Mouse (Mus musculus) heart, embryonic 12.5 days (tissue): ENCODE data around the gene Gpatch1. TPM values are rescaled to one million over a fixed set of nuclear protein-coding genes. Genes with fewer than 3 reads are reported as not detected.

ENCODE experiments used
- ATAC-seq: fragments of 200-750 bp; cut with Nextera tagmentation; 2 replicates; pipeline ENCODE4 v1.8.0; 2017; ENCODE audit warnings: moderate TSS enrichment, moderate library complexity; ENCODE audit not compliant: insufficient number of reproducible peaks, low FRiP score
- H3K27ac ChIP-seq: fragments of 300-500 bp; sonication (generic); 2 replicates; pipeline ENCODE4 v1.5.1; 2016; ENCODE audit warnings: mild to moderate bottlenecking, moderate library complexity; ENCODE audit not compliant: poor library complexity, severe bottlenecking
- H3K27me3 ChIP-seq: fragments of 300-500 bp; sonication (generic); replicated peaks from 2 replicates; pipeline ENCODE4 v1.6.1; 2016; ENCODE audit warnings: mild to moderate bottlenecking, moderate library complexity
- H3K36me3 ChIP-seq: fragments of 300-500 bp; sonication (generic); 2 replicates; pipeline ENCODE4 v1.6.1; 2016; ENCODE audit warnings: mild to moderate bottlenecking, moderate library complexity
- H3K4me1 ChIP-seq: fragments of 300-500 bp; sonication (generic); replicated peaks from 2 replicates; pipeline ENCODE4 v1.6.1; 2016; ENCODE audit warnings: mild to moderate bottlenecking
- H3K4me2 ChIP-seq: fragments of 300-500 bp; sonication (generic); 2 replicates; pipeline ENCODE4 v1.6.1; 2016; ENCODE audit warnings: mild to moderate bottlenecking, moderate library complexity
- H3K4me3 ChIP-seq: fragments of 300-500 bp; sonication (generic); 2 replicates; pipeline ENCODE4 v1.5.1; 2016; ENCODE audit warnings: mild to moderate bottlenecking
- H3K9ac ChIP-seq: fragments of 300-500 bp; sonication (generic); 2 replicates; pipeline ENCODE4 v1.6.1; 2016; ENCODE audit warnings: mild to moderate bottlenecking, moderate library complexity
- H3K9me3 ChIP-seq: fragments of 300-500 bp; sonication (generic); replicated peaks from 2 replicates; pipeline ENCODE4 v1.6.1; 2016; ENCODE audit warnings: mild to moderate bottlenecking, moderate library complexity
- WGBS: fragments of 180-500 bp; shearing (Covaris S2); methylation state at CpG from one replicate; pipeline ENCODE4 v1.1.7; 2016; 5-methylcytosine and 5-hydroxymethylcytosine counted together
- polyA plus RNA-seq: library from polyadenylated mRNA; unstranded; fragments of >200 nt; fragmentation: Nextera tagmentation; extraction: Ambion mirVana; gene quantifications from 2 replicates; pipeline ENCODE4 v1.2.1, GENCODE M21; 2016

Gene Gpatch1
- 12.5 and 13.3 TPM in 2 replicates for polyA plus RNA-seq

- peak; percentile 87 for ATAC-seq
- under 1% methylated on average over 39 of the region's 39 CpGs for WGBS
- H3K27ac ChIP-seq, result peak within 1 kb of the TSS; percentile 48; the same call in 1 of the 2 replicates
- no peaks in the 10 kb centered on the region for H3K27me3 ChIP-seq
- 0 out of 2 replicates have a peak, but pooled peaks cover under 1% of the 10 kb centered on the region for H3K36me3 ChIP-seq
- peak within 1 kb of the TSS; percentile 77 for H3K4me2 ChIP-seq
- H3K4me1 ChIP-seq, result peaks cover 11% of the 10 kb centered on the region
- peak within 1 kb of the TSS; percentile 88 for H3K4me3 ChIP-seq
- H3K9me3 ChIP-seq, result no peaks in the 10 kb centered on the region
- H3K9ac ChIP-seq, result peak within 1 kb of the TSS; percentile 76
Measured at GRCm38 (mm10) chr7:35317729-35318609, at the start of gene Gpatch1. Gene Gpatch1, minus strand, starts transcription at chr7:35318440.

GRCm38 (mm10) chr7:35365161-35365910, 47.1 kb upstream of the Gpatch1 start:
- Histone ChIP-seq H3K4me1 (peaks cover 26% of the 10 kb centered on the region), H3K27me3 (no peaks in the 10 kb centered on the region), H3K9ac (no peak overlapping the region), H3K36me3 (peaks cover 8% of the 10 kb centered on the region), H3K9me3 (peaks cover 7% of the 10 kb centered on the region; the same call in 1 of the 2 replicates), H3K4me2 (no peak overlapping the region), H3K27ac (no peak overlapping the region), H3K4me3 (no peak overlapping the region)
- 64% methylated on average over 12 of the region's 12 CpGs for WGBS
- ATAC-seq, result no peak

- WGBS, result 69% methylated on average over 5 of the region's 5 CpGs
Measured at GRCm38 (mm10) chr7:35362868-35363267, 44.6 kb upstream of the Gpatch1 start.

GRCm38 (mm10) chr7:35362253-35362652, 44.0 kb upstream of the Gpatch1 start:
- Histone ChIP-seq H3K36me3 (peaks cover 5% of the 10 kb centered on the region; the same call in 1 of the 2 replicates), H3K27ac (peak overlapping the region; percentile 39; the same call in 1 of the 2 replicates), H3K4me2 (peak overlapping the region; percentile 23), H3K4me1 (peaks cover 26% of the 10 kb centered on the region), H3K9me3 (no peaks in the 10 kb centered on the region), H3K27me3 (no peaks in the 10 kb centered on the region), H3K4me3 (no peak overlapping the region), H3K9ac (no peak overlapping the region)
- 33% methylated on average over 5 of the region's 5 CpGs for WGBS
- no peak for ATAC-seq

More at GRCm38 (mm10) chr7:35362868-35363267, 44.6 kb upstream of the Gpatch1 start:
- Histone ChIP-seq H3K9ac (no peak overlapping the region), H3K4me2 (no peak overlapping the region), H3K9me3 (peaks cover 3% of the 10 kb centered on the region; the same call in 1 of the 2 replicates), H3K36me3 (peaks cover 8% of the 10 kb centered on the region), H3K4me1 (peaks cover 26% of the 10 kb centered on the region), H3K4me3 (no peak overlapping the region), H3K27ac (no peak overlapping the region; the same call in 1 of the 2 replicates), H3K27me3 (no peaks in the 10 kb centered on the region)
- no peak for ATAC-seq

GRCm38 (mm10) chr7:35357621-35358020, 39.4 kb upstream of the Gpatch1 start:
- no peaks in the 10 kb centered on the region; the same call in 1 of the 2 replicates for H3K9me3 ChIP-seq
- no peak overlapping the region for H3K27ac ChIP-seq
- WGBS, result 82% methylated on average over 12 of the region's 12 CpGs
- H3K4me3 ChIP-seq, result no peak overlapping the region
- no peaks in the 10 kb centered on the region for H3K27me3 ChIP-seq
- no peak for ATAC-seq
- 0 out of 2 replicates have a peak, but pooled peaks cover 3% of the 10 kb centered on the region for H3K36me3 ChIP-seq
- H3K4me1 ChIP-seq, result peaks cover 15% of the 10 kb centered on the region
- no peak overlapping the region for H3K4me2 ChIP-seq
- no peak overlapping the region for H3K9ac ChIP-seq

- Histone ChIP-seq H3K4me2 (no peak overlapping the region), H3K27ac (no peak overlapping the region), H3K4me1 (0 out of 2 replicates have a peak, but pooled peaks cover 5% of the 10 kb centered on the region), H3K4me3 (no peak overlapping the region), H3K9ac (no peak overlapping the region), H3K27me3 (no peaks in the 10 kb centered on the region), H3K9me3 (no peaks in the 10 kb centered on the region; the same call in 1 of the 2 replicates), H3K36me3 (0 out of 2 replicates have a peak, but pooled peaks cover 3% of the 10 kb centered on the region)
- WGBS, result 61% methylated on average over 5 of the region's 5 CpGs
- ATAC-seq, result no peak
Measured at GRCm38 (mm10) chr7:35355303-35355872, 37.1 kb upstream of the Gpatch1 start.

- Histone ChIP-seq H3K4me3 (no peak overlapping the region), H3K36me3 (0 out of 2 replicates have a peak, but pooled peaks cover 3% of the 10 kb centered on the region), H3K4me2 (no peak overlapping the region), H3K4me1 (0 out of 2 replicates have a peak, but pooled peaks cover 5% of the 10 kb centered on the region), H3K27me3 (no peaks in the 10 kb centered on the region), H3K27ac (no peak overlapping the region), H3K9ac (no peak overlapping the region), H3K9me3 (no peaks in the 10 kb centered on the region; the same call in 1 of the 2 replicates)
- ATAC-seq, result no peak
- WGBS, result 92% methylated on average over 15 of the region's 15 CpGs
Measured at GRCm38 (mm10) chr7:35353306-35353705, 35.1 kb upstream of the Gpatch1 start.

GRCm38 (mm10) chr7:35351155-35351554, 32.9 kb upstream of the Gpatch1 start:
- Histone ChIP-seq H3K4me3 (no peak overlapping the region), H3K27me3 (no peaks in the 10 kb centered on the region), H3K27ac (no peak overlapping the region), H3K9ac (no peak overlapping the region), H3K36me3 (0 out of 2 replicates have a peak, but pooled peaks cover 3% of the 10 kb centered on the region), H3K4me1 (0 out of 2 replicates have a peak, but pooled peaks cover 10% of the 10 kb centered on the region), H3K4me2 (no peak overlapping the region), H3K9me3 (no peaks in the 10 kb centered on the region; the same call in 1 of the 2 replicates)
- no peak for ATAC-seq
- 93% methylated on average over 3 of the region's 3 CpGs for WGBS

GRCm38 (mm10) chr7:35349886-35350684, 31.8 kb upstream of the Gpatch1 start:
- H3K9ac ChIP-seq, result no peak overlapping the region
- H3K27ac ChIP-seq, result no peak overlapping the region
- H3K36me3 ChIP-seq, result 0 out of 2 replicates have a peak, but pooled peaks cover 3% of the 10 kb centered on the region
- no peak overlapping the region for H3K4me2 ChIP-seq
- ATAC-seq, result no peak
- no peaks in the 10 kb centered on the region; the same call in 1 of the 2 replicates for H3K9me3 ChIP-seq
- no peak overlapping the region for H3K4me3 ChIP-seq
- H3K4me1 ChIP-seq, result 0 out of 2 replicates have a peak, but pooled peaks cover 6% of the 10 kb centered on the region
- 87% methylated on average over 8 of the region's 8 CpGs for WGBS
- no peaks in the 10 kb centered on the region for H3K27me3 ChIP-seq

GRCm38 (mm10) chr7:35349022-35349421, 30.8 kb upstream of the Gpatch1 start:
- ATAC-seq, result no peak
- Histone ChIP-seq H3K36me3 (0 out of 2 replicates have a peak, but pooled peaks cover 3% of the 10 kb centered on the region), H3K4me3 (no peak overlapping the region), H3K4me2 (no peak overlapping the region), H3K4me1 (0 out of 2 replicates have a peak, but pooled peaks cover 6% of the 10 kb centered on the region), H3K9ac (no peak overlapping the region), H3K9me3 (no peaks in the 10 kb centered on the region; the same call in 1 of the 2 replicates), H3K27ac (no peak overlapping the region), H3K27me3 (no peaks in the 10 kb centered on the region)
- 90% methylated on average over 4 of the region's 4 CpGs for WGBS
